Mouse (Mus musculus) WW6 (cell line): Measurements from ENCODE around the gene Gm45140.

ENCODE experiments used
- DNase-seq: peaks from one replicate; pipeline ENCODE4 v3.0.0-alpha.2; 2013; ENCODE audit warnings: low read depth, low spot score

The Gm45140 gene

DNA sequence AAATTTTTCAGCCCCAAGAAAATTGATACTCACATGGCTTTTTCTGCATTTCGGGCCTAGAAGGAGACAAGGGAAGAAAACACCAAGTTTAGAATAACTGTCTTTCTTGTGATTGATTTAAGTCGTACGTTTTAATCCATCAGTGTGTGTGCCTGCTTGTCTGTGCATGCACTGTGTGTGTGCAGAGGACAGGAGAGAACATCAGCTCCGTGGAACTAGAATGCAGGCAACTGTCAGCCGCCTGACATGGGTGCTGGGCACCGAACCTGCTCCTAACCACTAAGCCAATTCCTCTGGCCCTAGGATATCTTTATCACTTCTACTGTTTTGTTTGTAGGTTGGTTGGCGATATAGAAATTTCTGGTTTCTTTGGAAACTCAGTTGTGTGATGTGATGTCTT, at the start of gene Gm45140:
Gm45140 (minus strand) TSS at position 101 of the 400 bp plus-strand sequence.
- DNase-seq, result no peak

DNA sequence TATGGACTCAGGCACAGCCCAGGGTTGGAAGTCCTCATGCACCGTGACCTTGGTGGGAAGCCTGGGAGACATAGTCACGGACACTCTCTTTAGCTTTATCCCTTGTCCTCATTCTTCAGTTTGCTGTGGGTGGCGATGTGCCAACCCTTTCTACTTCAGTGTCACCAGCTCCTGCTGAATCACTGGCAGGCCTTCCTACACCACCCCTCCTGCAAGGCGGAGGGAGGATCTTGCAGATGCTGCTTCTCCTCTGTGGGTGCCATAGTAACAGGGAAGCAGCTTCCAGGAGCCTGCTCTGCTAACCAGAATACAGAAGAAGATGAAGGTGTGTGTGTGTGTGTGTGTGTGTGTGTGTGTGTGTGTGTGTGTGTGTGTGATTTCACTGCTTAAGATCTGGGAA, 47.2 kb upstream of the Gm45140 start:
- DNase-seq, result no peak

DNA sequence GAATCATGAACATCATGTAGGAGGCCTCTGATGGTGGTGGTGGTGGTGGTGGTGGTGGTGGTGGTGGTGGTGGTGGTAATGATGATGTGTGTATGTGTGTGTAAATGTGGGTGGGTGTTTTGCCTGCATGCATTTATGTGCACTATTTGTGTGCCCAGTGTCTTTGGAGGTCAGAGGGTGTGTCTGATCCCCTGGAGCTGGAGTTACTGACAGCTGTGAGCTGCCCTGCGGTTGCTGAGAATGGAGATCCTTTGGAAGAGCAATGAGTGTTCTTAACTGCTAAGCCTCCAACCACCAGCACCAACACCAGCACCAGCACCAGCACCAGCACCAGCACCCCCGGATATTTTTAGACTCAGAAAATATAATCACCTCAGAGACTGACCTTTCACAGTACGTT, 46.6 kb upstream of the Gm45140 start:
- DNase-seq, result no peak

DNA sequence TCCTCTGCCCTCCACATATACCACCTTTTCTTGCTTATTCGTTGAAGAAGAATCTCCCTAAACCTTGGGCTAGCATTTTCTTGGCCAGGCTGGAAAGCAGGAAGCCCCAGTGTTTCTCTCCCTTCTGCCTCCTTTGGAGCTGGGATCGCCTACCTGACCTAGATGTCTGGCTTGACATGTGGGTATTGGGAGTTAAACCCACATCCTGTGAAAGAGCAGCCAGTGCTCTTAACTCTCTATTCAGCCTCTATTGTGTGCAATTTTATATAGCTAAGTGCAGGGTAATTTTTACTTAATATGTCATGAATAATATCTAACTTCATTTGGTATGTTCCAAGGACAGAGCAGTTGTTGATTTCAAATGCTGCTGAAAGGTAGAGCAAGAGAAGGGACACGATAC, 44.0 kb upstream of the Gm45140 start:
- no peak for DNase-seq

DNA sequence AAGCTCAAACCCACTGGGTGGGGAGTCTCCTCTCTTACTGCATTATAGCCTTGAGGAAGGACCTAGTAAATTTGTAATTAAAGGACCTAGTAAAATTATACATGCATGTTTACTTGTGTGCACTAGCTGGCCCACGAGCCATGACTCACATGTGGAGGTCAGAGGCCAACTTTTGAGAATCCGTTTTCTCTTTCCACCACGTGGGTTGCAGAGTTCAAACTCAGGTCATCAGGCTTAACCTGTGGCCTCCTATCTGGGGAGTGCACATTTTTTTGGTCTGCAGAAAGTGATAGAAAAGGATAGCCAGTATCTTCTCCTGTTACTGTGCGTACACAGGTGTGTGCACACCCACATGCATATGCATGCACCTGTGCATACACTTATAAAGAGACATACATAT, 43.4 kb upstream of the Gm45140 start:
- no peak for DNase-seq

GRCm38 (mm10) chr6:87876068-87876643, 40.6 kb upstream of the Gm45140 start:
- no peak for DNase-seq

GRCm38 (mm10) chr6:87875562-87875961, 40.0 kb upstream of the Gm45140 start:
- no peak for DNase-seq

DNA sequence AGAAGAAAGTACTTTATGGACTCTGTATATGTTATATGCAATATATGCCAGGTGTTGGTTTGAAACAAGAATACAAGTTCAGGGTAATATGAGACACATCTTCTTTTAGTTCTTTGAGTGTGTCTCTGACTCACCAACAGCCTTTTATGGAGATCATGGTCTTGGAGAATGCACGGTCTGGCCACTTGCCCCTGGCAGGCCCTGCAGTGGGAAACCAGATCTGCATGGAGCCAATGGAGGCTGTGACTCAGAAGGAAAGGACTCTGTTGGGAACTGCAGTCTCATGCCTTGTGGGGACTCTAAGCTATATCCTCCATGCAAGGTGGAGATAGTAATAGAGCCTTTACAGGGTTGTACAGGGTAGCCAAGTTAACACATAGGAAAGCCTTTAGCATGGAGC, 39.5 kb upstream of the Gm45140 start:
- no peak for DNase-seq

DNA sequence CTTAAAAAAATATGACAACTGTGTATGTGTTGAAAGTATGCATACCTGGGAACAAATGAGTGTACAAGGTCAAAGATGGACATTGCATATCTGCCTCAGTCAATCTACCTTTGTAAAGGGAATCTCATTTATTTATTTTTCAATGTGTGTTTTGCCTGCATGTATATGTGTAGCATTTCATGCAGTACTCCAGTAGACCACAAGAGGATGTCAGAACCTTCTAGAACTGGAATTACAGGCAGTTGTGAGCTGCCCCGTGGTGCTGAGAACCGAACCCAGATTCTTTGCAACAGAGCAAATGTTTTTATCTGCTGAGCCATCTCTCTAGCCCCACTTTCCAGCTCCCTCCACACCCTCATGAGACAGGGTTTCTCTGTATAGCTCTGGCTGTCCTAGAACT, 38.4 kb upstream of the Gm45140 start:
- no peak for DNase-seq

- DNase-seq, result no peak
Observed at GRCm38 (mm10) chr6:87873104-87873503, 37.5 kb upstream of the Gm45140 start.

- no peak for DNase-seq
Observed at GRCm38 (mm10) chr6:87871240-87871639, 35.6 kb upstream of the Gm45140 start.

GRCm38 (mm10) chr6:87870440-87870839, 34.8 kb upstream of the Gm45140 start:
- DNase-seq, result no peak

GRCm38 (mm10) chr6:87868871-87869506, 33.4 kb upstream of the Gm45140 start:
- DNase-seq, result no peak

GRCm38 (mm10) chr6:87867256-87867655, 31.7 kb upstream of the Gm45140 start:
- DNase-seq, result no peak

DNA sequence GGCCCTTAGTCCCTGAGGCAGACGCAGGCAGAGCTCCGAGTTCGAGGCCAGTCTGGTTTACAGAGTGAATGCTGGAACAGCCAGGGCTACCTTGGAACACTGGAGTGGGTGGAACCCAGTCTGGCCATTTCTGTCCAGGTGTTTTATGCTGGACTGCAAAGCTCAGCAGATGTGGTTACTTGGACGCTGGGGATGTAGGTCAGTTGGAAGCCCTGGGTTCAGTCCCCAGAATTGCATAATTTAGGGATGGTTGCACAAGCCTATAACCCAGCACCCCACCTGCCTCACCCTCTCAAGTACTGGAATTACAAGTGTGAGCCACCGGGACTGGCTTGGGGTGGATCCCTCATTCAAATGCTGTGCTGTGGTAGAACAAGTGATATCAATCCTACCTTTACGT, 30.6 kb upstream of the Gm45140 start:
- no peak for DNase-seq

DNA sequence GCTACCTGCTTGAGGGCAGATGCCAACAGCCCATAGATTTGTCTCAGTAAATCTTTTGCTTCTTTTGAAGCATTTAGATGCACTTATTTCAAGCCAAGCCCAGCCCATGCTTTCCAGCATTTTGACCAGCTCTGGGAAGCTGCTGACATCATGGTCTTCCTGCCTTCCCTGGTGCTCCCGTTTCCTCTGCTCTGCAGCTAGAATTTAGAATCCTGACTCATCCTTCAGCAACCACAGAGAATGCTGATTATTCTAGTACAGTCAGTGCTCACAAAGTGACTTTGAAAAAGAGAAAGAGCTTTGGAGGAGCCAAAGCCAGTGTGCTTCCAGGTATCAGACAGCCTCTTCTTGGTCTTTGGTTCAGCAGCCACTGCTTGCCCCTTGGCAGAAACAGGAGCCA, 21.5 kb upstream of the Gm45140 start:
- no peak for DNase-seq

- DNase-seq, result no peak
Observed at GRCm38 (mm10) chr6:87853446-87853845, 17.9 kb upstream of the Gm45140 start.

DNA sequence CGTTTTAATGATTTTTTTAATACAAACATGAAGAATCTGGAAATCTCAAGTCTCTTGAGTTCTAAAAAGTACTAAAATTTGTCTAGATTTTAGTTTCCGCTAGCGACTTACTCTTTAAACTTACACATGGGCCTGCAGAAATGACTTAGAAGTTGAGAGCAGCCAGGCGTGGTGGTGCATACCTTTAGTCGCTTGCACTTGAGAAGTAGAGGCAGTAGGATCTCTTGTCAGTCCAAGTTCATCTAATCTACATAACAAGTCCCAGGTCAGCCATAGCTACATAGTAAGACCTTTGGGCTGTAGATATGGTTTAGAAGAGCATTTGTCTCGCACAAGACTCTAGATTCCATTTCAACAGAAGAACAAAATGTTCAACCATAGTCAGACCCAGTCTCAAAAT, 16.3 kb upstream of the Gm45140 start:
- no peak for DNase-seq

DNA sequence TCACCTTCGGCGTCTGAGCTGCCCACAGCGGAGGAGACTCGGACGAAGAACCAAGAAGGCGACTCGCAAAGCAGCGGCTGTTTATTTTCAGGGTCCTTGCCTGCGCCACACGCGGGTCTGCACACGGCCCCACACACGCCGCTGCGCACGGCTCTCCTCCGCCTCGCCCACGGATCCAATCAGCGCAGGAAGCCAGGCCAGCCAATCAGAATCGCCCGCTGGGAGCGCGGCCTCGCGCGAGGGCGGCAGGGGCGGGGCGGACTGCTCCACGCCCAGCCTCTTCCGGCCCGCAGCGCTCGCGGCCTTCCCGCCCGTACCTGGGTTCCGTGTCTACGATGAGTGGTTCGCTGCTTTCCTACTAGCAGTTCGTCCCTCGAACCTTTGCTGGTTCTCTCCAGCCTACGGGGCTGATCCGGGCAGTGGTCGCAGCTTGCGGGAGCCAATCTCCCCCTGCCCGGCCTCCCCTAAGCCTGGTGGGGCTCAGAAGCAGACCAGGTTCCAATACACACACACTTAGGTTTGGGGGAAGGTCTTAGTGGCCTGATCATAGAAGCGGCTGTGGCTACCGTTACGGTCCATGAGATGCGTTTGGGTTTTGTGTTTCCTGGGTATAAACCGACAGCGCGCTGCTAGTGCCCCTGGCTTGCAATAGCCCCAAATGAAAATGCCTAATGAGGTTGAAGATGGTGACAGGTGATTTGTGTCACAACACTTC, 15.5 kb upstream of the Gm45140 start, which contains the start of gene Cnbp:
Cnbp (minus strand) TSS at position 207 of the 715 bp plus-strand sequence.
- DNase-seq, result peak; percentile 91

DNA sequence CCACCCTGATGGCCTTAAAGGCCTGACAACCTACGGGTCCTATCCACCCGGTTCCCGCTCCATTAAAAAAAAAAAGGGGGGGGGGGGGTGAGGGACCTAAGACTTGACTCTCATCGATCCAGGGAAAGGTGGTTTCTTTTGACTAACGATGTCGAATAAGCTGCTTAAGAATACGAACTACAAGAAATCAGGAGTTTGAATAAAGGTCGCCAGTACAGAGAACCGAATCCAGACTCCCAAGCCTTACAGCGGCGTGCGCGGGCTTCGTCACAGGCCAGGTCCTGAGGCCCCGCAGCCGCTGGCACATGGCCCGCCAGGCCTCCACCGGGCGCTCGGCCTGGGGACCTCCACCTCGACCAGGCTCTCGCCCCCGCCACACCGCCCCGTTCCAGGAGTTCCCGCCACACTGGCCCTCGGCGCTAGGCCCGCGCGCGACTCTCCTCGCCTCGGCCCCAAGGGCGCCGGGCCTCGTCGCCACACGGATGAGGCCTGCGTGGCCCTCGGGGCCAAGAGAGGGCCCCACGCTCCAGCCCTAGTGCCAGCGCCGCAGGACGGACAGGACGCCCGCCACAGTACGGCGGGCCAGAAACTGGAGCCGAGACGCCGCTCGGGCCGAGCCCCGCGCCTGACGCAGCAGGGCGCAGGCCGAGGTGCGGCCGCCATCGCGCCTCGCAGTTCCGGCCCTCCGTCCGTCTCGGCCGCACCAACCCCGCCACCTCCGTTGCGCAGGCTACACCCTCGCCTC, 14.7 kb upstream of the Gm45140 start:
- DNase-seq, result no peak

DNA sequence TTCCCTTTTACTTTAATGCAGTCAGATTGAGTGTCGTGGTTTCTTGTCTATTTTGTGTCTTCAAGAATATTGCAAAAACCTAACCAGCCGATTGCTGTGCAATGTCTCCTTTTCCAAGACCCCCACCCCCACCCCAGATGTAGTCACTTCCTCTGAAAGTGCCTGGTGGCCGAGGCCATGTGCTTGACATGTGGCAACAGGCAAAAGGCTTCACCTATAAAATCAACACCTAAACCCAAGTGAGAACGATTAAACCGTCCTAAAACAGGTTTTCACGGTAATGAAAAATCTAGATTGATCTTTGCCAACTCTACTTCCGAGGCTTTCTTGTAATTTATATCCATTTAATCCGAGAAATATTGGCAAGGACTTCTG, 14.2 kb upstream of the Gm45140 start:
- DNase-seq, result no peak

GRCm38 (mm10) chr6:87846813-87847212, 11.2 kb upstream of the Gm45140 start:
- no peak for DNase-seq
